Mouse (Mus musculus): ENCODE results near the gene Col9a3.

DNA sequence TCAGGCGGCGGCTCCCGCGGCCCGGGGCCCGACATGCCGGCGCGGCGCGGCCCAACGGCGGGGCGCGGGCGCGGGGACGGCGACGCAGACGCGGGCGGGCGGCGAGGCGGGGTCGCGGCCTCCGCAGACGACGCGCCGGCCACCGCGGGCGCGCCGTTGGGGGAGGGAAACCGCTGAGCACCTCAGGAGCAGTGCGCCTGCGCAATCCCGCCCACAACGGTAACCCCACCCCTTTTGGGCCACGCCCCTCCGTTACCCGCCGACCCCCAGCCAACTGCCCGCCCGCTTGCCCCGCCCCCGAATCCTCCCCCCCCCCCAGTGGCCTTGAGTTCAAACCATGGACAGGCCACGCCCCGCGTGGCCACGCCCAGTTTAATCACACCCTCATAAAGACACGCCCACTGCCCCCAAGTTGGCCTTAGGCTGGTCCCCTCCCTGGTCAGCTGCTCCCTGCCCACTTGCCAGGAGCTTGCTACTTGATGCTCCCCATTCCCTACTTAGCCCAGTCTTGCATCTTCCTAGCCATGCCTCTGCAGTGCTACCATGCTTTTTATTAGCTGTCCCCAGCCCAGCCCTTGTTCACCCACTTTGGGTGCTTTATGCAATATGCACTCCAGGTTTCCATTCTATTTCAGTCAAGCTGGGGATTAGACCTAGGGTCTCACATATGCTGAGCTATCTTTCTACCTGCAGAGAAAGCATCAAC, 45.1 kb downstream of the Col9a3 start, which contains the start of gene Tcfl5:
- TF ChIP-seq CTCF (IDR thresholded peaks at IDR 0.05; ENCODE audit: control insufficient read depth, insufficient read depth, insufficient replicate concordance, low read depth, low read length) = no peak
- peak; percentile 78; the same call in 1 of the 2 replicates for TF ChIP-seq POLR2A (IDR thresholded peaks at IDR 0.05; ENCODE audit: control insufficient read depth, low read depth, low read length)

Data from testis, adult 2 months (tissue).